Mouse (Mus musculus) myocyte (in vitro differentiated cells): ENCODE measurements at regions not wholly inside any gene's neighbourhood (a gene's known extent, or its start where the extent isn't known, plus 50 kb on each side); places are given as distances from the start of the nearest gene placed in this dataset.

Experiments
- H3K27me3 ChIP-seq: one replicate; pipeline ENCODE4 v1.6.1; 2011; ENCODE audit not compliant: control insufficient read depth, insufficient read depth, insufficient read length
- H3K36me3 ChIP-seq: one replicate; pipeline ENCODE4 v1.6.1; 2011; ENCODE audit not compliant: control insufficient read depth, insufficient read depth
- H3K4me2 ChIP-seq: one replicate; pipeline ENCODE4 v1.6.1; 2011; ENCODE audit warnings: low read depth, control low read depth
- H3K4me3 ChIP-seq: one replicate; pipeline ENCODE4 v1.5.1; 2011; ENCODE audit warnings: mild to moderate bottlenecking, control low read depth, moderate library complexity
- H3K79me2 ChIP-seq: one replicate; pipeline ENCODE4 v1.6.1; 2011; ENCODE audit not compliant: control insufficient read depth, insufficient read depth
- H3ac ChIP-seq: one replicate; pipeline ENCODE4 v1.6.1; 2011; ENCODE audit not compliant: control insufficient read depth, insufficient read length
- CEBPB ChIP-seq: IDR thresholded peaks from 2 replicates; pipeline ENCODE4 v1.6.1; 2011; ENCODE audit warnings: mild to moderate bottlenecking, moderate library complexity; ENCODE audit not compliant: poor library complexity, insufficient read depth, severe bottlenecking
- E2F4 ChIP-seq: IDR thresholded peaks from one replicate; pipeline ENCODE4 v1.6.1; 2011; ENCODE audit warnings: mild to moderate bottlenecking, control low read depth, moderate library complexity; ENCODE audit not compliant: insufficient read depth
- MAX ChIP-seq: IDR thresholded peaks from one replicate; pipeline ENCODE4 v1.6.1; 2011; ENCODE audit warnings: low read depth, mild to moderate bottlenecking, control low read depth
- MYOD1 ChIP-seq, 3 experiments: IDR thresholded peaks; one replicate each; pipeline ENCODE4 v1.6.1; 2011; ENCODE audit warnings: control low read depth in 2 of 3, low read depth in 2 of 3, mild to moderate bottlenecking in 2 of 3, moderate library complexity in 1 of 3; ENCODE audit not compliant: insufficient read length in 2 of 3, control insufficient read depth in 1 of 3
- MYOG ChIP-seq, 3 experiments: IDR thresholded peaks; one replicate each; pipeline ENCODE4 v1.6.1; 2011; ENCODE audit warnings: control low read depth in 2 of 3, low read depth in 2 of 3, mild to moderate bottlenecking in 2 of 3; ENCODE audit not compliant: insufficient read length in 2 of 3, control insufficient read depth in 1 of 3, insufficient read depth in 1 of 3
- POLR2A ChIP-seq: IDR thresholded peaks from one replicate; pipeline ENCODE4 v1.6.1; 2011; ENCODE audit warnings: low read depth, mild to moderate bottlenecking, control low read depth, moderate library complexity; ENCODE audit not compliant: insufficient read length
- POLR2AphosphoS2 ChIP-seq: IDR thresholded peaks from one replicate; pipeline ENCODE4 v1.6.1; 2011; ENCODE audit warnings: low read depth, control low read depth; ENCODE audit not compliant: insufficient read length
- REST ChIP-seq: IDR thresholded peaks from one replicate; pipeline ENCODE4 v1.6.1; 2011; ENCODE audit warnings: mild to moderate bottlenecking, control low read depth, moderate library complexity; ENCODE audit not compliant: insufficient read depth, insufficient read length
- SRF ChIP-seq: IDR thresholded peaks from one replicate; pipeline ENCODE4 v1.6.1; 2011; ENCODE audit warnings: low read depth; ENCODE audit not compliant: control insufficient read depth, insufficient read length
- TCF12 ChIP-seq: IDR thresholded peaks from one replicate; pipeline ENCODE4 v1.6.1; 2011; ENCODE audit warnings: mild to moderate bottlenecking, control low read depth; ENCODE audit not compliant: poor library complexity, insufficient read depth, severe bottlenecking
- TCF3 ChIP-seq: IDR thresholded peaks from one replicate; pipeline ENCODE4 v1.6.1; 2011; ENCODE audit warnings: low read depth, control low read depth; ENCODE audit not compliant: insufficient read length
- USF1 ChIP-seq: IDR thresholded peaks from one replicate; pipeline ENCODE4 v1.6.1; 2011; ENCODE audit warnings: low read depth, mild to moderate bottlenecking, control low read depth, moderate library complexity

GRCm38 (mm10) chr10:67448875-67449274 lies 86.4 kb upstream of the Egr2 start:
- no peak overlapping the region for H3K4me3 ChIP-seq
- H3K36me3 ChIP-seq = no peaks in the 10 kb centered on the region
- no peaks in the 10 kb centered on the region for H3K27me3 ChIP-seq
- no peak overlapping the region for H3ac ChIP-seq
- H3K79me2 ChIP-seq = no peaks in the 10 kb centered on the region
- no peak for TF ChIP-seq REST
- TF ChIP-seq USF1 = no peak
- TF ChIP-seq MYOG (IDR thresholded peaks at IDR 0.05; ENCODE audit: control insufficient read depth in 1 of 3, insufficient read depth in 1 of 3, insufficient read length in 2 of 3, low read depth in 2 of 3) = no peak
- TF ChIP-seq POLR2A = no peak
- no peak overlapping the region for H3K4me2 ChIP-seq

GRCm38 (mm10) chr10:67454149-67454548 lies 81.1 kb upstream of the Egr2 start:
- Histone ChIP-seq H3ac (no peak overlapping the region), H3K4me2 (no peak overlapping the region), H3K4me3 (no peak overlapping the region), H3K36me3 (no peaks in the 10 kb centered on the region), H3K79me2 (no peaks in the 10 kb centered on the region), H3K27me3 (no peaks in the 10 kb centered on the region)
- TF ChIP-seq POLR2A (no peak), REST (no peak), MYOG (IDR thresholded peaks at IDR 0.05; ENCODE audit: control insufficient read depth in 1 of 3, insufficient read depth in 1 of 3, insufficient read length in 2 of 3, low read depth in 2 of 3) (no peak), USF1 (no peak)

GRCm38 (mm10) chr10:67458447-67459272 lies 76.6 kb upstream of the Egr2 start:
- H3K36me3 ChIP-seq = no peaks in the 10 kb centered on the region
- no peak overlapping the region for H3K4me3 ChIP-seq
- TF ChIP-seq CEBPB (no peak), MYOD1 (IDR thresholded peaks at IDR 0.05; ENCODE audit: control insufficient read depth in 1 of 3, insufficient read length in 2 of 3, low read depth in 2 of 3) (peak in 2 of 3 experiments; percentile 46 to 47), MYOG (IDR thresholded peaks at IDR 0.05; ENCODE audit: control insufficient read depth in 1 of 3, insufficient read depth in 1 of 3, insufficient read length in 2 of 3, low read depth in 2 of 3) (peak in 2 of 3 experiments; percentile 37 to 67)
- H3K79me2 ChIP-seq = no peaks in the 10 kb centered on the region
- no peaks in the 10 kb centered on the region for H3K27me3 ChIP-seq
- H3ac ChIP-seq = no peak overlapping the region
- no peak overlapping the region for H3K4me2 ChIP-seq

GRCm38 (mm10) chr10:67461321-67461720 lies 74.0 kb upstream of the Egr2 start:
- Histone ChIP-seq H3K27me3 (no peaks in the 10 kb centered on the region), H3K79me2 (no peaks in the 10 kb centered on the region), H3K36me3 (no peaks in the 10 kb centered on the region), H3ac (no peak overlapping the region), H3K4me3 (no peak overlapping the region), H3K4me2 (no peak overlapping the region)
- TF ChIP-seq E2F4 (no peak), MYOG (IDR thresholded peaks at IDR 0.05; ENCODE audit: control insufficient read depth in 1 of 3, insufficient read depth in 1 of 3, insufficient read length in 2 of 3, low read depth in 2 of 3) (no peak), MYOD1 (IDR thresholded peaks at IDR 0.05; ENCODE audit: control insufficient read depth in 1 of 3, insufficient read length in 2 of 3, low read depth in 2 of 3) (no peak), MAX (no peak), TCF12 (no peak), POLR2A (no peak), REST (no peak), USF1 (no peak)

- TF ChIP-seq REST (no peak), SRF (no peak), POLR2AphosphoS2 (no peak), MAX (no peak), TCF12 (no peak), E2F4 (no peak), POLR2A (no peak), MYOD1 (IDR thresholded peaks at IDR 0.05; ENCODE audit: control insufficient read depth in 1 of 3, insufficient read length in 2 of 3, low read depth in 2 of 3) (no peak)
- Histone ChIP-seq H3K4me2 (no peak overlapping the region), H3K36me3 (no peaks in the 10 kb centered on the region), H3K27me3 (no peaks in the 10 kb centered on the region), H3ac (no peak overlapping the region), H3K4me3 (no peak overlapping the region), H3K79me2 (no peaks in the 10 kb centered on the region)
These were observed 73.4 kb upstream of the Egr2 start for GRCm38 (mm10) chr10:67461862-67462261.

- no peak for TF ChIP-seq MYOG (IDR thresholded peaks at IDR 0.05; ENCODE audit: control insufficient read depth in 1 of 3, insufficient read depth in 1 of 3, insufficient read length in 2 of 3, low read depth in 2 of 3)
- TF ChIP-seq POLR2AphosphoS2 = no peak
- TF ChIP-seq USF1 = no peak
- TF ChIP-seq TCF3 = no peak
- TF ChIP-seq TCF12 = no peak
- TF ChIP-seq SRF = no peak
- TF ChIP-seq REST = no peak
- TF ChIP-seq MAX = no peak
- no peak for TF ChIP-seq E2F4
- no peak for TF ChIP-seq CEBPB
- TF ChIP-seq POLR2A = no peak
- no peak for TF ChIP-seq MYOD1 (IDR thresholded peaks at IDR 0.05; ENCODE audit: control insufficient read depth in 1 of 3, insufficient read length in 2 of 3, low read depth in 2 of 3)
- H3K4me3 ChIP-seq = no peak overlapping the region
- H3K36me3 ChIP-seq = no peaks in the 10 kb centered on the region
- H3K79me2 ChIP-seq = no peaks in the 10 kb centered on the region
- H3K4me2 ChIP-seq = no peak overlapping the region
- no peaks in the 10 kb centered on the region for H3K27me3 ChIP-seq
- no peak overlapping the region for H3ac ChIP-seq
These were observed 66.6 kb upstream of the Egr2 start for GRCm38 (mm10) chr10:67468724-67469123.
